Comparison of ENCODE assay signal across 8 mouse cellular contexts in the genomic region with DNA sequence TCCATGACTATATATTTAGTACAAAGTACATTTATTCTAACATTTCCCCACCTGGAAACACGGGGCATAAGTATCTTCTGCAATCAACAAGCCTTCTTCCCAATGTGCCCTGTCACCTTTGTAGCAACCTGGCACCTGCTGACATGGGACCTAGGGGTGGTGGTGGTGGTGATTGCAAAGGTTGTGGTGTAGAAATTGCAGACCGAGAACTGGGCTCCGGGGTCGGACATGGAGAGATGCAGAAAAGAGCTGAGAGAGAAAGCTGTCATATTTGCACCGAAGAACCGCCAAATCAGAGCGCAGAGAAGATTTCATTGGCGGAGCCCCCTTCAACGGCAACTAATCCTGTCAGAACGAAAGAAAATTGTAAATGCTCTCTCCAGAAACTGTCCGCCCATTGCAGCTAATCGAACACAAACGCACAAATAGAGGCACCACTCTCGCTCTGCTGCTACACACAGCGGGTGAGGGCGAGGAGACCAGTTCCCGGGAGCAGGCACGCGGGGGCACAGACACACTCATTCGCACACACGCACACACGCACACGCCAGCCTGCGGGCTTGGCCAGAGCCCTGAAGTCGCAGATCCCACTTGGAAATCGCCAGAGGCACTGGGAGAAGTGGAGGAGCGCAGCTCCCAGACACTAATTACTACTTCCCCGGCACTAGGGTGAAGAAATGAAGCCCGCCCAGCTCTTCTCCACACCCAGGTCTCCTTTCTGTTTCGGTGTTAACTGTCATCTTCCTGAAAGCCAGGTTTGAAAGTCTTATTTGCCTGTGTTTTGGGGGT. TPM values are rescaled to one million over a fixed set of nuclear protein-coding genes. Genes with fewer than 3 reads are reported as not detected.
DNase-seq lines count a peak whose midpoint lies in the region; ATAC-seq lines count a peak whose summit lies in the region.

A gene (plus strand): TSS at position 473 of the 789 bp plus-strand sequence.

- H3K27me3 ChIP-seq in heart, embryonic 11.5 days (ENCODE audit: control insufficient read depth, insufficient read depth, low read length) = peaks cover 8% of the 10 kb centered on the region
- no peaks in the 10 kb centered on the region for H3K27me3 ChIP-seq in stomach, embryonic 14.5 days (ENCODE audit: control insufficient read depth, insufficient read depth, low read length)

- WGBS in heart, embryonic 11.5 days (ENCODE audit: insufficient replicate concordance) = 3% methylated on average over 30 of the region's 30 CpGs
- WGBS in stomach, embryonic 14.5 days = 2% methylated on average over 30 of the region's 30 CpGs

- peak within 1 kb of the TSS; percentile 87 for H3K4me2 ChIP-seq in heart, embryonic 11.5 days
- H3K4me2 ChIP-seq in stomach, embryonic 14.5 days (replicated peaks; ENCODE audit: low read depth, low read length) = peak within 1 kb of the TSS; percentile 68

- no peaks in the 10 kb centered on the region for H3K9me3 ChIP-seq in heart, embryonic 11.5 days (replicated peaks; ENCODE audit: control insufficient read depth, low read length)
- no peaks in the 10 kb centered on the region for H3K9me3 ChIP-seq in stomach, embryonic 14.5 days (ENCODE audit: control insufficient read depth, low read depth, low read length)

- peaks cover 2% of the 10 kb centered on the region; the same call in 1 of the 2 replicates for H3K4me1 ChIP-seq in heart, embryonic 11.5 days (ENCODE audit: control insufficient read depth, insufficient read depth, low read length)
- H3K4me1 ChIP-seq in stomach, embryonic 14.5 days (ENCODE audit: control insufficient read depth, insufficient read depth, low read length) = no peaks in the 10 kb centered on the region

- no peak within 1 kb of the TSS for H3K27ac ChIP-seq in heart, embryonic 11.5 days (ENCODE audit: low read depth, low read length)
- peak within 1 kb of the TSS; percentile 11; the same call in 1 of the 2 replicates for H3K27ac ChIP-seq in stomach, embryonic 14.5 days (ENCODE audit: low read length)

- H3K9ac ChIP-seq in heart, embryonic 11.5 days (ENCODE audit: low read depth, low read length) = peak within 1 kb of the TSS; percentile 70
- peak within 1 kb of the TSS; percentile 34 for H3K9ac ChIP-seq in stomach, embryonic 14.5 days (replicated peaks; ENCODE audit: low read depth, low read length)

- no peak for ATAC-seq in heart, embryonic 11.5 days (replicated peaks; ENCODE audit: insufficient number of reproducible peaks, low FRiP score, low TSS enrichment)
- peak; percentile 42 for ATAC-seq in megakaryocyte progenitor cell, adult 5-6 weeks (replicated peaks; ENCODE audit: poor library complexity)
- ATAC-seq in stomach, embryonic 14.5 days (ENCODE audit: insufficient number of reproducible peaks, insufficient read depth, low FRiP score, low read depth) = no peak

- H3K36me3 ChIP-seq in heart, embryonic 11.5 days (ENCODE audit: control insufficient read depth, insufficient read depth, low read length) = no peaks in the 10 kb centered on the region
- no peaks in the 10 kb centered on the region for H3K36me3 ChIP-seq in stomach, embryonic 14.5 days (ENCODE audit: control insufficient read depth, insufficient read depth, low read length)

- H3K4me3 ChIP-seq in heart, embryonic 11.5 days (ENCODE audit: low read depth, low read length) = peak within 1 kb of the TSS; percentile 63
- peak within 1 kb of the TSS; percentile 47 for H3K4me3 ChIP-seq in stomach, embryonic 14.5 days (ENCODE audit: low read depth, low read length)

- peak; percentile 91 for DNase-seq in heart, adult 11 months
- no peak for DNase-seq in heart, adult 9 months (ENCODE audit: low spot score in 2 of 2)
- DNase-seq in embryo, embryonic 10.5 days (ENCODE audit: low spot score) = peak; percentile 51
- DNase-seq in layer of hippocampus, adult 9-11 months = peak; percentile 10
- no peak for DNase-seq in yolk sac, embryonic 10.5 days (ENCODE audit: low spot score)

RNA-seq across cellular contexts. Expression of the gene that starts here (rescaled TPM):
- 5.4 and 5.6 TPM in 2 replicates for polyA plus RNA-seq in heart, embryonic 11.5 days (2014; fragmentation: Nextera tagmentation; extraction: Ambion mirVana)
- total RNA-seq in megakaryocyte progenitor cell, adult 5-6 weeks (2015) = not detected in 2 replicates
- not detected in 2 replicates for total RNA-seq in megakaryocyte progenitor cell, adult 5-6 weeks (2017)
- polyA plus RNA-seq in stomach, embryonic 14.5 days (2014; fragmentation: Nextera tagmentation; extraction: Ambion mirVana) = 33.5 and 36.2 TPM in 2 replicates

Comparison
In these comparisons a context has a peak if more than half of its experiments do, and no peak if none do; other contexts are left out.
1. DNase-seq: peak in heart, adult 11 months (single experiment), embryo, embryonic 10.5 days (single experiment) and layer of hippocampus, adult 9-11 months (single experiment); none in heart, adult 9 months (0 of 2) and yolk sac, embryonic 10.5 days (single experiment).
2. Peak in ATAC-seq in megakaryocyte progenitor cell, adult 5-6 weeks; RNA of the gene not detected or under 1 TPM.